In the genomic region with DNA sequence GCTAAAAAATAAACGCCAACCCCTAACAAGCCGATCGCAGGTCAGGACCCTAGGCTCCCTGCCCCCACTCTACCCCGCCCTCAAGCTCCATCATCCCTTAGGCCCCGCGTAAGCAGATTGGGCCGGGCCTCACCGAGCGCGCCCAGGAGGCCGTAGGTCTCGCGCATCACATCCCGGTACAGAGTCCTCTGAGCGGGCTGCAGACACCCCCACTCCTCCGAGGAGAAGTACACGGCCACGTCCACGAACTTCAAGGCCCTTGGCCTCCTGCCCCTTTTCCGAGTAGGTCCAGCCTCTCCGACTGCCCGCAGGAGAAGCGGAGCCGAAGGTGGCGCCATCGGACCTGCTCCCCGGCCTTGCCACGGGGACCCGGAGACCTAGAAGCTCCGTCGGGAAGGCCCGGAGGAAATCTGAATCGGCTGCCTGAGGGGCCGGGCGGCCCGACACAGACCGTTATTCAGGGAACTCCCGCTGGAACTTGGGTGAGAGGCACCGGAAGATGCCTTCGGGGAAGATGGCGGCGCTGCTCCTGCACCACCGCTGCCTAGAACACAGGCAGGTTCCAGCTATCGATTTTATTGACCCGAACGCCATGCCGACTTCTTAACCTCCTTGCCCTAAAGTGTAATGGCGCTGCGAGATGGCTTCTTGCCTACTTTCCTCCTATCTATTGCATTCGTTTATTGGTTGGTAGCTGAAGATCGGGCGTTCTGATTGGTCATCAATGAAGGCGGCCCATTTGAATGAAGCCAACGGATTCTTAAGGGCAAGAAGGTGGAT, we compare ENCODE assay signal across 8 mouse cellular contexts. TPM values are rescaled to one million over a fixed set of nuclear protein-coding genes. Genes with fewer than 3 reads are reported as not detected.
DNase-seq lines count a peak whose midpoint lies in the region; ATAC-seq and TF ChIP-seq lines count a peak whose summit lies in the region.

A gene (minus strand): TSS at position 638 of the 780 bp plus-strand sequence.

- peak; percentile 91 for ATAC-seq in forebrain, embryonic 15.5 days (replicated peaks)
- peak; percentile 96 for ATAC-seq in neutrophil, adult 5-6 weeks (ENCODE audit: extremely low read depth, insufficient number of reproducible peaks, low FRiP score, poor library complexity, severe bottlenecking)

- in situ Hi-C loops in ES-E14 (cut with MboI; ENCODE audit: low sequenced_read_pairs in 2 of 2, unreplicated experiment in 2 of 2), result no loop called here

- no peaks in the 10 kb centered on the region for H3K9me3 ChIP-seq in ES-E14 (ENCODE audit: control insufficient read depth, insufficient read depth, low read depth, low read length)
- no peaks in the 10 kb centered on the region for H3K9me3 ChIP-seq in forebrain, embryonic 15.5 days

- TF ChIP-seq CTCF in lung, adult 2 months (IDR thresholded peaks at IDR 0.05; ENCODE audit: insufficient read depth, low read length), result no peak

- peak; percentile 97 for DNase-seq in ES-E14 (ENCODE audit: low read depth, low spot score)
- DNase-seq in cerebellum, adult 11-12 months, result peak; percentile 94
- DNase-seq in heart, postnatal 25 days (ENCODE audit: low spot score), result peak; percentile 89
- DNase-seq in layer of hippocampus, adult 18-20 months (ENCODE audit: low spot score in 2 of 2), result peak; percentile 87 to 98
- DNase-seq in lung, adult 2 months, result peak; percentile 90
- DNase-seq in thymus, adult 18-20 months, result peak; percentile 78 to 93

- H3K27ac ChIP-seq in ES-E14 (ENCODE audit: insufficient read depth, low read depth, low read length, poor library complexity, severe bottlenecking), result peak within 1 kb of the TSS; percentile 83
- H3K27ac ChIP-seq in forebrain, embryonic 15.5 days (replicated peaks), result peak within 1 kb of the TSS; percentile 95

- H3K4me3 ChIP-seq in ES-E14 (ENCODE audit: insufficient read depth in 1 of 2, low read depth in 1 of 2, low read length in 2 of 2, poor library complexity in 1 of 2, severe bottlenecking in 1 of 2), result peak within 1 kb of the TSS; percentile 95
- peak within 1 kb of the TSS; percentile 86 for H3K4me3 ChIP-seq in forebrain, embryonic 15.5 days
- H3K4me3 ChIP-seq in lung, adult 2 months (replicated peaks; ENCODE audit: extremely low read depth, low read depth, low read length), result peak within 1 kb of the TSS; percentile 98

- WGBS in forebrain, embryonic 15.5 days, result under 1% methylated on average over 54 of the region's 54 CpGs
- under 1% methylated on average over 54 of the region's 54 CpGs for WGBS in lung, adult 2 months

- no peaks in the 10 kb centered on the region; a peak in 1 of 4 replicates for H3K4me1 ChIP-seq in ES-E14 (ENCODE audit: control insufficient read depth in 2 of 2, insufficient read depth in 2 of 2, low read length in 2 of 2, poor library complexity in 1 of 2)
- peaks cover 48% of the 10 kb centered on the region for H3K4me1 ChIP-seq in forebrain, embryonic 15.5 days
- peaks cover 8% of the 10 kb centered on the region for H3K4me1 ChIP-seq in lung, adult 2 months (ENCODE audit: control insufficient read depth, insufficient read depth, low read length)

- peak within 1 kb of the TSS; percentile 66 for H3K4me2 ChIP-seq in forebrain, embryonic 15.5 days (replicated peaks)

- intact Hi-C loops in heart, postnatal 25 days (cut with DNase I), result no loop called here

- no peaks in the 10 kb centered on the region for H3K27me3 ChIP-seq in forebrain, embryonic 15.5 days

- peak within 1 kb of the TSS; percentile 94 for H3K9ac ChIP-seq in ES-E14 (ENCODE audit: insufficient read depth, low read depth, low read length, poor library complexity, severe bottlenecking)
- H3K9ac ChIP-seq in forebrain, embryonic 15.5 days (replicated peaks), result peak within 1 kb of the TSS; percentile 91

- TF ChIP-seq POLR2A in lung, adult 2 months (IDR thresholded peaks at IDR 0.05; ENCODE audit: borderline replicate concordance, extremely low read depth, low read depth, low read length), result peak; percentile 63; the same call in 1 of the 2 replicates

- peaks cover 13% of the 10 kb centered on the region; the same call in 1 of the 2 replicates for H3K36me3 ChIP-seq in ES-E14 (ENCODE audit: control insufficient read depth, insufficient read depth, low read length, poor library complexity, severe bottlenecking)
- peaks cover 28% of the 10 kb centered on the region for H3K36me3 ChIP-seq in forebrain, embryonic 15.5 days

TF ChIP-seq in ES-E14, 5 proteins besides CTCF, POLR2A, EP300 and RAD21:
- no peak for TF ChIP-seq ZC3H11A (IDR thresholded peaks at IDR 0.05; ENCODE audit: borderline replicate concordance, low read depth, low read length)
- TF ChIP-seq ZNF384 (IDR thresholded peaks at IDR 0.05; ENCODE audit: low read depth, low read length), result no peak
- no peak for TF ChIP-seq MAFK (IDR thresholded peaks at IDR 0.05; ENCODE audit: insufficient read depth, low read depth, low read length)
- TF ChIP-seq HCFC1 (IDR thresholded peaks at IDR 0.05; ENCODE audit: borderline replicate concordance, insufficient read depth, low read length), result peak; percentile 96
- peak; percentile 99 for TF ChIP-seq CHD2 (IDR thresholded peaks at IDR 0.05; ENCODE audit: low read depth, low read length)

RNA-seq across cellular contexts. Expression of the gene that starts here (rescaled TPM):
- total RNA-seq in ES-E14 (2012; rRNA removed), result 2.5 and 3.5 TPM in 2 replicates
- polyA plus RNA-seq in forebrain, embryonic 15.5 days (2015; fragmentation: Nextera tagmentation; extraction: Ambion mirVana), result 16.2 and 17.1 TPM in 2 replicates
- total RNA-seq in heart, postnatal 25 days (2021), result 1 to 10 TPM; 1.7 to 1.9 TPM
- 1 to 10 TPM; 6.0 to 6.5 TPM for total RNA-seq in layer of hippocampus, adult 18-20 months (2021)
- polyA plus RNA-seq in lung, adult 2 months (2012; rRNA removed), result 4.9 and 5.6 TPM in 2 replicates
- 2.1 and 2.7 TPM in 2 replicates for total RNA-seq in neutrophil, adult 5-6 weeks (2017)

Comparison
In these comparisons a context has a peak if more than half of its experiments do, and no peak if none do; other contexts are left out.
1. Peak in every context shown above with its lines: DNase-seq, ATAC-seq, H3K4me3 ChIP-seq and H3K27ac ChIP-seq.